Mouse (Mus musculus): ENCODE data around the gene Map3k21. TPM values are rescaled to one million over a fixed set of nuclear protein-coding genes. Genes with fewer than 3 reads are reported as not detected.

The Map3k21 gene
- polyA plus RNA-seq, 1 experiment from 2014 or later: 5.3 TPM

DNA sequence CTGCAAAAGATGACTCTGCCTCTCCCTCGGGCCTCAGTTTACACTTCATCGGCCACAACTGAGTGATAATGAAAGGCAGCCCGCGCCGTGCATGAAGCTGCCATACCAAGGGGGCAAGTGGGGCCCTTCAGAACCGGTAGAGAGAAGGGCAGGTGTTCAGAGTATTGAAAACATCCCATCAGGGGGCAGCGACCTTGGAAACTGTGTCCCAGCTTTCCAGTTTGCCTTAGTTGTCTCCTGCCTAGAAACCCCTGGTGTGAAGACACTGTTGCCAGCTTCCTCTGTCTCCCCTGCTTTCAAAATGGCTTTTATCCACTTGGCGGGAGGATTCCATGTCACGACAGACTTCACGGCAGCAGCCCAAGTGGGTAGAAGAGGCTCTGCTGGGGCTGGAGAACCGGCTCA, 53.6 kb downstream of the Map3k21 start:
- Histone ChIP-seq H3K4me3 (ENCODE audit: low read depth, low read length) (no peak overlapping the region; the same call in 1 of the 2 replicates), H3K4me1 (ENCODE audit: insufficient read depth) (no peaks in the 10 kb centered on the region), H3K27me3 (ENCODE audit: insufficient read depth, low read length) (peaks cover 10% of the 10 kb centered on the region; the same call in 1 of the 2 replicates), H3K4me2 (peak overlapping the region; percentile 48), H3K27ac (ENCODE audit: low read depth) (no peak overlapping the region), H3K9ac (no peak overlapping the region), H3K36me3 (ENCODE audit: insufficient read depth) (no peaks in the 10 kb centered on the region), H3K9me3 (ENCODE audit: low read depth, low read length) (peaks cover 7% of the 10 kb centered on the region; the same call in 1 of the 2 replicates)
- TF ChIP-seq CTCF (IDR thresholded peaks at IDR 0.05; ENCODE audit: low read depth): no peak
- no peak for ATAC-seq (ENCODE audit: insufficient read depth)
- no peak for DNase-seq
- WGBS: 2% methylated on average over 11 of the region's 11 CpGs

DNA sequence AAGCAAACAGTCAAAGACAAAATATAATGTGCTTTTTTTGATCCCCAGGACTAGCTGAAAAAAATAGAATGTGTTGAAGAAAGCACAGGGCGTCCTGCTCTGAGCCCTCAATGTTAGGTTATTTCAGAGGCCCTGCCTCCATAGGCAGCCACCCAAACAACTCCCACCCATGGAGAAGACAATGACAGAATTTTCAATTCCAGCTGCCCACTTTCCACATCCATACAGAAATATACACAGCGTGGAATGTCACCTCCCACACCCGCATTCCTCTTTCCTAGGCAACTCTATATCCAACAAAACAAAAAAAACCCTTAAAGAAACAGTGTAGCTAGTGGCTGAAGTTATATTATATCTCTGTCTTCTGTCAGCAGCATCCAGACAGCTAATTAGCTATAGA, 61.1 kb downstream of the Map3k21 start:
- Histone ChIP-seq H3K9ac (no peak overlapping the region), H3K4me1 (ENCODE audit: insufficient read depth) (no peaks in the 10 kb centered on the region), H3K27me3 (ENCODE audit: insufficient read depth, low read length) (no peaks in the 10 kb centered on the region), H3K27ac (ENCODE audit: low read depth) (no peak overlapping the region), H3K9me3 (ENCODE audit: low read depth, low read length) (no peaks in the 10 kb centered on the region), H3K36me3 (ENCODE audit: insufficient read depth) (no peaks in the 10 kb centered on the region), H3K4me3 (ENCODE audit: low read depth, low read length) (no peak overlapping the region), H3K4me2 (no peak overlapping the region)
- WGBS: 23% methylated on average over 3 of the region's 3 CpGs
- DNase-seq (peak; percentile 33), ATAC-seq (ENCODE audit: insufficient read depth) (no peak)
- TF ChIP-seq CTCF (IDR thresholded peaks at IDR 0.05; ENCODE audit: low read depth): no peak

DNA sequence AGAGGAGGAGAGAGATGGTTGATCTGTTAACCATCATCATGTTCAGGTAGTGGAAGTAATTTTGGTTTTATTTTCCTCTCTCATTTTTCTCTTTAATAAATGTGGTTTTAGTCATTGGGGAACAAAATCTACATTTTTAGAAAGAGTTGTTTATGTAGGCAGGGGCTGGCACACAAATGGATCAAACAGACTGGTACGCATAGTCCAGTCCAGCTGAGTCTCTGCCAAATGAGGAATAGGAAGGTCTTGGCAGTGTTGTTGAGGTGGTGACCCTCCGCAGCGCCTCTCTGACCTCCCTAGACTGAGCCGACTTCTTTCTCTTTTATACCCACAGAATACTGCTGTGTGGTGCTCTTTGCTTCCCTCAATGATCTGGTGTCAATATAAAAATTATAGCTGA, 65.7 kb downstream of the Map3k21 start:
- Histone ChIP-seq H3K4me1 (ENCODE audit: insufficient read depth) (no peaks in the 10 kb centered on the region), H3K27me3 (ENCODE audit: insufficient read depth, low read length) (no peaks in the 10 kb centered on the region), H3K36me3 (ENCODE audit: insufficient read depth) (no peaks in the 10 kb centered on the region), H3K9ac (no peak overlapping the region), H3K4me2 (no peak overlapping the region), H3K27ac (ENCODE audit: low read depth) (no peak overlapping the region), H3K4me3 (ENCODE audit: low read depth, low read length) (no peak overlapping the region), H3K9me3 (ENCODE audit: low read depth, low read length) (no peaks in the 10 kb centered on the region)
- ATAC-seq (ENCODE audit: insufficient read depth) (no peak), DNase-seq (no peak)
- no peak for TF ChIP-seq CTCF (IDR thresholded peaks at IDR 0.05; ENCODE audit: low read depth)
- WGBS: 82% methylated on average over 4 of the region's 4 CpGs

DNA sequence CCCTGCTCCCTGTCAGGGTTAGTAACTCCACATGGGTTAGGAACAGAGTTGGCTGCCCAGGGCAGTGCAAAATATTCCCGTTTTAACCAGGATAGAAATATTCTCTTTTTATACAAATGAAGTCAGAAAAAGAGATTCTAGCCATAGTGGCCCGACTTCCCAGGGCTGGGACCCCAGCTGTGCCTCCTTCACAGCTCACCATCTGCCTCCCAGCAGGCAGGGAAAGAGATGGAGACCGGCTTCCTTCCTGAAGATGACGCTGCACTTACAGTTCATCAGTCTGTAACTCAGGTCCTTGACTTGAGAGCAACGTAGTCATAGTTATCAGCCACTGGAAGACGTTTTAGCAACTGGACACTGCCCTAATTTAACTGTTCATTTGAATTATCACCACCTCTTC, 70.6 kb downstream of the Map3k21 start:
- Histone ChIP-seq H3K36me3 (ENCODE audit: insufficient read depth) (no peaks in the 10 kb centered on the region), H3K4me2 (no peak overlapping the region), H3K27ac (ENCODE audit: low read depth) (no peak overlapping the region), H3K4me1 (ENCODE audit: insufficient read depth) (no peaks in the 10 kb centered on the region), H3K9me3 (ENCODE audit: low read depth, low read length) (no peaks in the 10 kb centered on the region), H3K9ac (no peak overlapping the region), H3K4me3 (ENCODE audit: low read depth, low read length) (no peak overlapping the region), H3K27me3 (ENCODE audit: insufficient read depth, low read length) (no peaks in the 10 kb centered on the region)
- no peak for DNase-seq
- no peak for TF ChIP-seq CTCF (IDR thresholded peaks at IDR 0.05; ENCODE audit: low read depth)
- ATAC-seq (ENCODE audit: insufficient read depth): no peak
- 22% methylated on average over 6 of the region's 6 CpGs for WGBS

DNA sequence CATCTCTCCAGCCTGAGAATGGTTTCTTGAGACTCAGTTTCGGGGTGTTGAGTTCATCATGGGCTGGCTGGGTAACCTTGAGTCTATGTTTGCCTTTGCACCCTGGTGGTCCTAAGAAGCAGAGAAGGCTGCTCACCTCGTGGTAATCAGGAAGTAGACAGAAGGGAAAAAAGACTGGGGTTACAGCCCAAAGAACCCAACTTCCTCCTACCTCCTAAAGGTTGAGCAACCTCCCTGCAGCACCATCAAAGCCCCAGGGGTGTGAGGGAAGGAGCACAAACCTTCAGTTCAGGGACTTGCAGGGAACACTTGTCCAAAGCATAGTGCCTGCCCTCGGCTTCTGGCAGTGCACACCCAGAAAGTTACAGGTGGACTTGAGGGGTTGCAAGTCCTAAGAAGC, 73.3 kb downstream of the Map3k21 start:
- Histone ChIP-seq H3K4me3 (ENCODE audit: low read depth, low read length) (no peak overlapping the region), H3K9me3 (ENCODE audit: low read depth, low read length) (no peaks in the 10 kb centered on the region), H3K27ac (ENCODE audit: low read depth) (no peak overlapping the region), H3K27me3 (ENCODE audit: insufficient read depth, low read length) (no peaks in the 10 kb centered on the region), H3K4me2 (no peak overlapping the region), H3K4me1 (ENCODE audit: insufficient read depth) (no peaks in the 10 kb centered on the region), H3K36me3 (ENCODE audit: insufficient read depth) (no peaks in the 10 kb centered on the region), H3K9ac (no peak overlapping the region)
- ATAC-seq (ENCODE audit: insufficient read depth) (no peak), DNase-seq (no peak)
- TF ChIP-seq CTCF (IDR thresholded peaks at IDR 0.05; ENCODE audit: low read depth): no peak
- 60% methylated on average over 3 of the region's 3 CpGs for WGBS

DNA sequence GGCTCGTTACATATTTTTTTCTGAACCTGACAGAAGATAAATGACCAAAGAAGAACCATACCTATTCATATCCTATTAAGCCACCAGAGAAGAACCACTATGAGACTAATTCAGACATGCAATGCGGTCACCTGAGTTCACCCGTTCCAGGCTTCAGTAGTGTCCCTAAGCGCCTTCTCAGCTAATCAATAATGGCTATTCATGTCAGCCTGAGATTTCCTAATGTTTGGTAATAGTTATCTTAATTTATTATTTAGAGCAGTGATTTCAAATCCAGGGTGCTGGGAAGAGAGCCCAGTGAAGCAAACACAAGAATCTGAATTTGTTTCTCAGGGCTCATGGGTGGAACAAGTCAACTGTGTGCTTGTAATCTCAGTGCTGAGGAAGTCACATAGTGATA, 73.9 kb downstream of the Map3k21 start:
- no peaks in the 10 kb centered on the region for H3K36me3 ChIP-seq (ENCODE audit: insufficient read depth)
- DNase-seq: no peak
- H3K9ac ChIP-seq: no peak overlapping the region
- no peaks in the 10 kb centered on the region for H3K9me3 ChIP-seq (ENCODE audit: low read depth, low read length)
- no peak overlapping the region for H3K4me3 ChIP-seq (ENCODE audit: low read depth, low read length)
- no peak overlapping the region for H3K27ac ChIP-seq (ENCODE audit: low read depth)
- no peak overlapping the region for H3K4me2 ChIP-seq
- 83% methylated on average over 4 of the region's 4 CpGs for WGBS
- H3K27me3 ChIP-seq (ENCODE audit: insufficient read depth, low read length): no peaks in the 10 kb centered on the region
- H3K4me1 ChIP-seq (ENCODE audit: insufficient read depth): no peaks in the 10 kb centered on the region
- ATAC-seq (ENCODE audit: insufficient read depth): no peak
- no peak for TF ChIP-seq CTCF (IDR thresholded peaks at IDR 0.05; ENCODE audit: low read depth)

DNA sequence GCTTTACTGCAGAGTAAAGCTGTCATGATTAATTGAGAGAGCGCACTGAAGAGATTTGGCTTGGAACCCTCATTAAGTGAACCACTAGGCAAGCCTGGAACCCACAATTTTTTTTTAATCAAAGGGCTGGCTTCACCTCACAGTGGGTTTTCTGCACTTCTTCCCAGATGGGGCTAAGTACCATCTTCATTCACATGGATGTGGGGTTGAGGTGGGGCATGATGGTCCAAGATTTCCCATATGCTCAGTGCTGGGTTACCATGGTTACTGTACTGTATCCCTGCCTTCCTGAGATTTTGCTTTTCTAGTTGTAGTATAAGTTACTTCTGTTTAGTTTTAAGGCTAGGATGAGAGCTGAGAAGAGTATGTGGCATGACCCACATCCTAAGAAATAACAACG, 75.1 kb downstream of the Map3k21 start:
- DNase-seq (no peak), ATAC-seq (ENCODE audit: insufficient read depth) (no peak)
- no peak overlapping the region for H3K4me2 ChIP-seq
- no peaks in the 10 kb centered on the region for H3K4me1 ChIP-seq (ENCODE audit: insufficient read depth)
- H3K4me3 ChIP-seq (ENCODE audit: low read depth, low read length): no peak overlapping the region
- H3K27me3 ChIP-seq (ENCODE audit: insufficient read depth, low read length): no peaks in the 10 kb centered on the region
- no peak overlapping the region for H3K27ac ChIP-seq (ENCODE audit: low read depth)
- H3K9ac ChIP-seq: no peak overlapping the region
- no peaks in the 10 kb centered on the region for H3K9me3 ChIP-seq (ENCODE audit: low read depth, low read length)
- no peaks in the 10 kb centered on the region for H3K36me3 ChIP-seq (ENCODE audit: insufficient read depth)
- TF ChIP-seq CTCF (IDR thresholded peaks at IDR 0.05; ENCODE audit: low read depth): no peak
- 88% methylated on average over 2 of the region's 2 CpGs for WGBS

DNA sequence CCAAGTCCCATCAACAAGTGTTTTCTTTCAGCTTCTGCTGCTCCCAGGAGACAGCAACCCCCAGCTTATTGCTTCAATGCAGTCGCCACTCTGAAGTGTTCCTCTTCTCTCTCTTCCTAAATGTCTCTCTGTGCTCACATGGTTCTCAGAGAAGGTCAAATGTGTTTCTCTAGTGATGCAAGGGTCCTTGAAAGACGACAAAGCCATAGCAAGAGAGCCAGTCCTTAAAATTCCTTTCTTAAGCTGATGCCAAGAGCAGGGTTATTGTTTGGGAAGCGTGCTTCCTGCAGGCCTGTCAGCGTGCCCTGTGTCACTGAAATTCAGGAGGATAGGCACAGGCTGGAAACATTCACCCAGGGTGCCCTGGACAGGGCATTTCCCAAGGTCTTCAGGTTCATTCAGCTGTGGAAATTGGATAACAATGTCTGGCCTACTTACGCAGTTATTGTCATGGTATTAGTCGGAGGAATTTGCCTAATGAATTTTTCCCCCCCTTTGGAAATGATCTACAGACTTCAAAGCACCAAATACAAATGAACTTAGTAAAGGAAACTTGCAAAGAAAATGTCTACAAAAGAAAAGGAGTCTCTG, 76.8 kb downstream of the Map3k21 start:
- no peak overlapping the region for H3K27ac ChIP-seq (ENCODE audit: low read depth)
- no peak for TF ChIP-seq CTCF (IDR thresholded peaks at IDR 0.05; ENCODE audit: low read depth)
- no peak for DNase-seq
- no peak overlapping the region for H3K4me2 ChIP-seq
- H3K36me3 ChIP-seq (ENCODE audit: insufficient read depth): no peaks in the 10 kb centered on the region
- H3K4me1 ChIP-seq (ENCODE audit: insufficient read depth): no peaks in the 10 kb centered on the region
- 52% methylated on average over 6 of the region's 6 CpGs for WGBS
- no peaks in the 10 kb centered on the region for H3K27me3 ChIP-seq (ENCODE audit: insufficient read depth, low read length)
- no peak for ATAC-seq (ENCODE audit: insufficient read depth)
- no peaks in the 10 kb centered on the region for H3K9me3 ChIP-seq (ENCODE audit: low read depth, low read length)
- no peak overlapping the region for H3K4me3 ChIP-seq (ENCODE audit: low read depth, low read length)
- H3K9ac ChIP-seq: no peak overlapping the region

Measured in lung, embryonic 14.5 days (tissue).